Mouse (Mus musculus) heart, postnatal 0 days (tissue): ENCODE data around the gene Sdk2.

Source experiments
- CTCF ChIP-seq: IDR thresholded peaks from 2 replicates; pipeline ENCODE4 v1.5.1; 2016; ENCODE audit warnings: antibody characterized with exemption, control low read depth, low read depth
- EP300 ChIP-seq: IDR thresholded peaks from 2 replicates; pipeline ENCODE4 v1.6.1; 2016; ENCODE audit warnings: antibody characterized with exemption, low read depth

GRCm38 (mm10) chr11:113745961-113746360 lies 320.9 kb downstream of the Sdk2 start:
- TF ChIP-seq CTCF (no peak), EP300 (no peak)
